Mouse (Mus musculus): Measurements from ENCODE around the gene Ufsp1. TPM values are rescaled to one million over a fixed set of nuclear protein-coding genes. Genes with fewer than 3 reads are reported as not detected.
A peak's percentile ranks its signal among the peaks of the same experiment; 100 is the strongest.

Ufsp1 gene
- polyA plus RNA-seq, 1 experiment from 2014 or later, result 20.9 TPM

DNA sequence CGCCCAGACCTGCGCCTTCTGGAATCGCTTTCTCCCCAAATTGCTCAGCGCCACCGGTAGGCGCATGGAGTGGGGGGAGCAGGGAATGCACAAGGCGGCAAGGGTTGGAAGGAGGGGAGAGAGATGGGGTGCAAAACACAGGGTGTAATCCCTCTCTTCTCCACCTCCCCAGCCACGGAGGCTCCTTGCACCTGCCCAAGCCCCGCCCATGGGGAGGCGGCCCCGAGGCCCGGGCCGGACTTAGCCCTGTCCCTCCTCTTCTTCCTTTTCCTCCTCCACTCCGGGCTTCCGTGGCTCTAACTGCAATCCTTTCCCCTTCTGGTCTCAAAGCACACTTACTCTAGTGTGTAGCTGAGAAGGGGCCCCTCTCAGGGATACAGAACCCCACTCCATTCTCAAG lies 1.1 kb upstream of the Ufsp1 start:
- 0% methylated on average over 14 of the region's 15 CpGs for WGBS
- Histone ChIP-seq H3K4me2 (ENCODE audit: low read length) (peak overlapping the region; percentile 95), H3K4me3 (ENCODE audit: low read depth, low read length) (peak overlapping the region; percentile 55), H3K27ac (ENCODE audit: low read length) (peak overlapping the region; percentile 86), H3K9me3 (replicated peaks; ENCODE audit: control insufficient read depth, low read length, poor library complexity, severe bottlenecking) (no peaks in the 10 kb centered on the region), H3K9ac (ENCODE audit: low read depth, low read length) (peak overlapping the region; percentile 81), H3K36me3 (ENCODE audit: control insufficient read depth, insufficient read depth, low read length) (peaks cover 22% of the 10 kb centered on the region), H3K27me3 (ENCODE audit: control insufficient read depth, insufficient read depth, low read depth, low read length) (0 out of 2 replicates have a peak, but pooled peaks cover 4% of the 10 kb centered on the region), H3K4me1 (ENCODE audit: control insufficient read depth, insufficient read depth, low read length) (peaks cover 18% of the 10 kb centered on the region)
- no peak for ATAC-seq

DNA sequence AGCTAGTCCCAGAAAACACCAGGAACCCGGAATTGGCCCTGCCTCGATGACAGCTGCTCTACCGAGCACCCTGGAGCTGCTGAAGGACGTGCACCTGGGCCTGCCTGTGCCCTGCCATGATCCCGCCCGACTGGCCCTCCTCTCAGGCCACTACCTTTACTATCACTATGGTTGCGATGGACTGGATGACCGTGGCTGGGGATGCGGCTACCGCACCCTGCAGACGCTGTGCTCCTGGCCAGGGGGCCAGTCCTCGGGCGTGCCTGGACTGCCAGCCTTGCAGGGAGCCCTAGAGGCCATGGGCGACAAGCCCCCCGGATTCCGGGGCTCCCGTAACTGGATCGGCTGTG lies 290 bp downstream of the Ufsp1 start:
- peak; percentile 59 for ATAC-seq
- H3K4me1 ChIP-seq (ENCODE audit: control insufficient read depth, insufficient read depth, low read length), result peaks cover 16% of the 10 kb centered on the region
- 0 out of 2 replicates have a peak, but pooled peaks cover 4% of the 10 kb centered on the region for H3K27me3 ChIP-seq (ENCODE audit: control insufficient read depth, insufficient read depth, low read depth, low read length)
- peak overlapping the region; percentile 85 for H3K27ac ChIP-seq (ENCODE audit: low read length)
- peak overlapping the region; percentile 55 for H3K4me3 ChIP-seq (ENCODE audit: low read depth, low read length)
- WGBS, result 8% methylated on average over 18 of the region's 18 CpGs
- peak overlapping the region; percentile 95 for H3K4me2 ChIP-seq (ENCODE audit: low read length)
- no peaks in the 10 kb centered on the region for H3K9me3 ChIP-seq (replicated peaks; ENCODE audit: control insufficient read depth, low read length, poor library complexity, severe bottlenecking)
- peak overlapping the region; percentile 81 for H3K9ac ChIP-seq (ENCODE audit: low read depth, low read length)
- peaks cover 27% of the 10 kb centered on the region for H3K36me3 ChIP-seq (ENCODE audit: control insufficient read depth, insufficient read depth, low read length)

DNA sequence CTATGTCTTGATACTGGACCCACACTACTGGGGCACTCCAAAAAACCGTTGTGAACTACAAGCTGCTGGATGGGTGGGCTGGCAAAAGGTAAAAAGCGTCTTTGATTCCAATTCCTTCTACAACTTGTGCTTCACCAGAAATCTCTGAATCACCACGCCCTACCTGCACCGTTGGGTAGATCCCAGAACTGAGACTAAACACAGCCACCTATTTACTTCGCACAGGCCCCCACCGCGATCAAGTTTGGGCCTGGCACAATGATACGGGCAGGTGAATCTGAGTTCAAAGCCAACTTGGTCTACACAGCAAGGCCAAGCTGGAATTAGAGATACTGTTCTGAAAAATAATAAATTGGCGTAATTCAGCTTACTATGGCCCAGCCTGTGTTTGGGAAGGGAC lies 867 bp downstream of the Ufsp1 start:
- Histone ChIP-seq H3K36me3 (ENCODE audit: control insufficient read depth, insufficient read depth, low read length) (peaks cover 32% of the 10 kb centered on the region), H3K4me2 (ENCODE audit: low read length) (peak overlapping the region; percentile 95), H3K9me3 (replicated peaks; ENCODE audit: control insufficient read depth, low read length, poor library complexity, severe bottlenecking) (no peaks in the 10 kb centered on the region), H3K27ac (ENCODE audit: low read length) (no peak overlapping the region), H3K27me3 (ENCODE audit: control insufficient read depth, insufficient read depth, low read depth, low read length) (no peaks in the 10 kb centered on the region), H3K9ac (ENCODE audit: low read depth, low read length) (peak overlapping the region; percentile 81), H3K4me1 (ENCODE audit: control insufficient read depth, insufficient read depth, low read length) (peaks cover 16% of the 10 kb centered on the region), H3K4me3 (ENCODE audit: low read depth, low read length) (peak overlapping the region; percentile 55; the same call in 1 of the 2 replicates)
- 83% methylated on average over 9 of the region's 9 CpGs for WGBS
- no peak for ATAC-seq

DNA sequence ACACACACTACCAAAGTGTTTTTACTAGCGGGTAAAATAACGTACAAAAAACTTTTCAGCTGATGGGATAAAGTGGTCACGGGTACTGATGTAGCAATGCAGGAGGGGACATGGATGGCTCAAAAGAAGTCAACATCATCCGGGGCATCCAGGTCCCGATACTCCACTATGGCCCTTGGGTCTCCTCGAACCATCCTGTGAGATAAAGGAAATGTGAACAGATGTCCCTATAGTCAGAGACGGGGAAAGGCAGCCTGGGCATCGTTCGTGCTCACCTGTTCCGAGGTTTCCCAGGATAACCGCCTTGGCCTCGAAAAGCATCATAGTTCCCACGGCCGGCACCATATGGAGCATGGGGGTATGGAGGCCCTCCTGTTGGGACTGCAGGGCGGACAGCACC lies 1.3 kb downstream of the Ufsp1 start:
- H3K27me3 ChIP-seq (ENCODE audit: control insufficient read depth, insufficient read depth, low read depth, low read length), result no peaks in the 10 kb centered on the region
- no peaks in the 10 kb centered on the region for H3K9me3 ChIP-seq (replicated peaks; ENCODE audit: control insufficient read depth, low read length, poor library complexity, severe bottlenecking)
- H3K9ac ChIP-seq (ENCODE audit: low read depth, low read length), result no peak overlapping the region
- peaks cover 36% of the 10 kb centered on the region for H3K36me3 ChIP-seq (ENCODE audit: control insufficient read depth, insufficient read depth, low read length)
- no peak overlapping the region for H3K4me3 ChIP-seq (ENCODE audit: low read depth, low read length)
- H3K27ac ChIP-seq (ENCODE audit: low read length), result no peak overlapping the region
- no peak overlapping the region for H3K4me2 ChIP-seq (ENCODE audit: low read length)
- WGBS, result 89% methylated on average over 15 of the region's 15 CpGs
- peaks cover 16% of the 10 kb centered on the region for H3K4me1 ChIP-seq (ENCODE audit: control insufficient read depth, insufficient read depth, low read length)
- ATAC-seq, result no peak

DNA sequence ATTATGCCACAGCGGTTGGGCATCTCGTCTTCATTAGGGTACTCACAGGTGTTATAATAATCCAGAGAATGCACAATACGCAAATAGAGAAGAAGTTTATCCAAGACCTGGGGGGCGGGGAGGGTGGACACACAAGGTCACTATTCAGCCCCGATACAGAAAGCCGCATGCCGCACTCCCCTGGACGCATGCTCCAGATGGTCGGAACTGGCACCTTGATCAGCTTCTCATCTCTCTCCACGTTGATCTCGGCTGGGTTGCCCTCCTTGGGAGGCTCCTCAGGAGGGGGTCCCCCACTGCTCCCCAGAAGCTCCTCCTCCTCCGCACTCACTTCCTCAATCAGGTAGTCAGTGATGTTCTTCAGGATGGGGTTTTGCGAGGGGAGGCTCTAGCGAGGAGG lies 2.7 kb downstream of the Ufsp1 start:
- no peak overlapping the region for H3K4me2 ChIP-seq (ENCODE audit: low read length)
- no peak for ATAC-seq
- no peaks in the 10 kb centered on the region for H3K9me3 ChIP-seq (replicated peaks; ENCODE audit: control insufficient read depth, low read length, poor library complexity, severe bottlenecking)
- peaks cover 16% of the 10 kb centered on the region for H3K4me1 ChIP-seq (ENCODE audit: control insufficient read depth, insufficient read depth, low read length)
- WGBS, result 93% methylated on average over 14 of the region's 14 CpGs
- no peak overlapping the region for H3K9ac ChIP-seq (ENCODE audit: low read depth, low read length)
- H3K27ac ChIP-seq (ENCODE audit: low read length), result no peak overlapping the region
- H3K4me3 ChIP-seq (ENCODE audit: low read depth, low read length), result no peak overlapping the region
- H3K27me3 ChIP-seq (ENCODE audit: control insufficient read depth, insufficient read depth, low read depth, low read length), result no peaks in the 10 kb centered on the region
- H3K36me3 ChIP-seq (ENCODE audit: control insufficient read depth, insufficient read depth, low read length), result peaks cover 46% of the 10 kb centered on the region

DNA sequence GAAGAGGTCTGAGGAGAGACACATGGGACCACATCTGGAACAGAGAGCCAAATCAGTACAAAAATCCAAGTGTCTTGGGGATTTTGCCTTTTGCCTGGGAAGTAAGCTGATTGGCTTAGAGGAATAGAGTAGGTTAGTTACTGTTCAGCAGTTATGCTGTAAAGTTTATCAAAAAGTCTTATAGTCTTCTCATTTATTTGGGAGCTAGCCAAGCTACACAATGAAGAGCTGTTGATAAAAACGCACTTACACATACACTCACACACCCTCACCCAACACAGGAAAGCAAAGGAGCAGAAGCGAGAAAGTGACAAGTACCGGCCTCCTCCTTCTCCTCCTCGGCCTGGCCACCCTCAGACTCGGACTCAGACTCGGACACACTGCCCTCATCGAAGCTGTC lies 4.8 kb downstream of the Ufsp1 start:
- H3K4me1 ChIP-seq (ENCODE audit: control insufficient read depth, insufficient read depth, low read length), result peaks cover 14% of the 10 kb centered on the region
- ATAC-seq, result no peak
- no peaks in the 10 kb centered on the region for H3K27me3 ChIP-seq (ENCODE audit: control insufficient read depth, insufficient read depth, low read depth, low read length)
- no peak overlapping the region for H3K4me2 ChIP-seq (ENCODE audit: low read length)
- H3K4me3 ChIP-seq (ENCODE audit: low read depth, low read length), result no peak overlapping the region
- no peak overlapping the region for H3K27ac ChIP-seq (ENCODE audit: low read length)
- H3K36me3 ChIP-seq (ENCODE audit: control insufficient read depth, insufficient read depth, low read length), result peaks cover 51% of the 10 kb centered on the region
- no peak overlapping the region for H3K9ac ChIP-seq (ENCODE audit: low read depth, low read length)
- WGBS, result 93% methylated on average over 7 of the region's 7 CpGs
- H3K9me3 ChIP-seq (replicated peaks; ENCODE audit: control insufficient read depth, low read length, poor library complexity, severe bottlenecking), result no peaks in the 10 kb centered on the region

DNA sequence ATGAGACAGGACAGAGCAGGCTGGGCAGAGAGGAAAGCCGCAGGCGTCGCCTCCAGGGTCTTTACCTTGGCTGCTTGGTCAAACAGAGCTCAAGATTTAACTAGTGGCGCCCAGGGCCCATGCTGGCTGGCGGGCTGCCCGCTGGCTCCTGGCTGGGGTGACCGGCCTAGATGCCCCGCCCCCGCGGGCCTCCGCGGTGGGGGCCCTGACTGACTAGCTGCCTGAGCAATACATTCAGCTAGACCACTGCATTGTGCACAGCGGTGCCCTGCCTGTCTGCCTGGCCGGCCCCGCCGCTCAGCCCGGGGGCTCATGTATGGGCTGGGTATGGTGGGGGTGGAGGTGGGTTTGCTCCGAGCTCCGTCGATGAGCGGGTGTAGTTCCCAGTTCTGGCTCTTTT lies 6.8 kb downstream of the Ufsp1 start:
- no peak overlapping the region for H3K4me2 ChIP-seq (ENCODE audit: low read length)
- peaks cover 48% of the 10 kb centered on the region for H3K36me3 ChIP-seq (ENCODE audit: control insufficient read depth, insufficient read depth, low read length)
- H3K9me3 ChIP-seq (replicated peaks; ENCODE audit: control insufficient read depth, low read length, poor library complexity, severe bottlenecking), result no peaks in the 10 kb centered on the region
- H3K27ac ChIP-seq (ENCODE audit: low read length), result no peak overlapping the region
- no peak overlapping the region for H3K4me3 ChIP-seq (ENCODE audit: low read depth, low read length)
- no peak overlapping the region for H3K9ac ChIP-seq (ENCODE audit: low read depth, low read length)
- no peaks in the 10 kb centered on the region for H3K27me3 ChIP-seq (ENCODE audit: control insufficient read depth, insufficient read depth, low read depth, low read length)
- ATAC-seq, result no peak
- H3K4me1 ChIP-seq (ENCODE audit: control insufficient read depth, insufficient read depth, low read length), result peaks cover 27% of the 10 kb centered on the region
- WGBS, result 71% methylated on average over 21 of the region's 21 CpGs

DNA sequence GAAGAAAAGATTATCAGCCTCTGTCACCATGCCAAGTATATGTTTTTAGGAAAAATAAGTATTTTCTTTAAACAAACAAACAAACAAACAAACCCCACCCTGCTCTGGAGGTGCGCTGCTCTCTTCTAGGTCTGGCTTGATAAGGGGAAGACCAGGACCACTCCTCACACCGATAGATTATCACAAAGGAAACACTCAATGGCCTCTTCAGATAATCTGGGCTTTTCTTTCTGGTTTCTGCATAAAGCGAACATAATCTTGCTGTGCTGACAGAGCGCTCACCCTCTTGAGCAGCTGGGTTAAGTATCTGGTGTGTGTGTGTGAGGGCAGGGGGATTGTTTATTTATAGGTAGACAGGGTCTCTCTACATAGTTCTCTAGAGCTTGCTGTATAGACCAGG lies 9.2 kb downstream of the Ufsp1 start:
- no peak overlapping the region for H3K4me3 ChIP-seq (ENCODE audit: low read depth, low read length)
- no peak overlapping the region for H3K27ac ChIP-seq (ENCODE audit: low read length)
- no peak for ATAC-seq
- no peak overlapping the region for H3K4me2 ChIP-seq (ENCODE audit: low read length)
- H3K36me3 ChIP-seq (ENCODE audit: control insufficient read depth, insufficient read depth, low read length), result peaks cover 27% of the 10 kb centered on the region
- peaks cover 34% of the 10 kb centered on the region for H3K4me1 ChIP-seq (ENCODE audit: control insufficient read depth, insufficient read depth, low read length)
- no peaks in the 10 kb centered on the region for H3K27me3 ChIP-seq (ENCODE audit: control insufficient read depth, insufficient read depth, low read depth, low read length)
- no peaks in the 10 kb centered on the region for H3K9me3 ChIP-seq (replicated peaks; ENCODE audit: control insufficient read depth, low read length, poor library complexity, severe bottlenecking)
- 73% methylated on average over 4 of the region's 4 CpGs for WGBS
- no peak overlapping the region for H3K9ac ChIP-seq (ENCODE audit: low read depth, low read length)

DNA sequence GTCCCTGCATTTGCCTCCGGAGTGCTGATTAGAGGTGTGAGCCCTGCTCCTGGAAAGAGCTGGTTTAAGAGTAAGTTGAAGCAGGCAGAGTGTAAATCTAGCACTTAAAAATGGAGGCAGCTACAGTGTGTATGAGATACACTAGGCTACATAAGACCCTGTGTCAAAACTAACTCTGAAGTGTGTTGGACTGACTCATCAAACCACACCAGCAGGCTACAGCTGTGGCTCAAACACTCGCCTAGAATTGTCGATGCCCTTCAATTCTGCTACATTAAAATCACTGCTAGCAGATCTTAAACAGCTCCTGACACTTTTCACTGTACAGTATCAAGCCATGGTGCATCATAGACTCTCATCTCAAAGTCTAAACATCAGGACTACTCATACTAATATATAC lies 9.7 kb downstream of the Ufsp1 start:
- Histone ChIP-seq H3K4me3 (ENCODE audit: low read depth, low read length) (no peak overlapping the region), H3K9ac (ENCODE audit: low read depth, low read length) (peak overlapping the region; percentile 31; the same call in 1 of the 2 replicates), H3K4me1 (ENCODE audit: control insufficient read depth, insufficient read depth, low read length) (peaks cover 34% of the 10 kb centered on the region), H3K36me3 (ENCODE audit: control insufficient read depth, insufficient read depth, low read length) (peaks cover 29% of the 10 kb centered on the region), H3K4me2 (ENCODE audit: low read length) (no peak overlapping the region), H3K27ac (ENCODE audit: low read length) (no peak overlapping the region), H3K9me3 (replicated peaks; ENCODE audit: control insufficient read depth, low read length, poor library complexity, severe bottlenecking) (no peaks in the 10 kb centered on the region), H3K27me3 (ENCODE audit: control insufficient read depth, insufficient read depth, low read depth, low read length) (no peaks in the 10 kb centered on the region)
- WGBS, result 92% methylated on average over 3 of the region's 3 CpGs
- no peak for ATAC-seq

All from midbrain, embryonic 16.5 days (tissue).